In the genomic region with DNA sequence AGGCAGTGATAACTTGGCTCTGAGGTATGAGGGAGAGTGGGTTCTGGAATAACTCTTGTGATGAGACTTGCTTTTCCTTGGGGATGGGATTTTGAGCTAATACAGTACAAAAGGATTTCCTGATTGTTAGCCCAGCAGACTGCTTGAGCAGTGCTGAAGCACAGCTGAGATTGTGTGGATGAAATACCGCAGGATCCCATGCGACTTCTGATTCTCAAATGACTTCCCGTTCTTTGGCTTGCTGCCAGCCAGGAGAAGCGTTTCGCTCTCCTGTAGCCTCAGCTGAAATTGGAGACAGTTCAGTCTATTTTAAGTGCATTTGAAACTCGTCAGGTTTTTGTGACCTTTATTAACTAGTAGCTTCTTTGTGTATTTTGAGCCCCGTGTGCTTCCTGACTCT, we compare ENCODE assay signal across 10 mouse cellular contexts. TPM values are rescaled to one million over a fixed set of nuclear protein-coding genes. Genes with fewer than 3 reads are reported as not detected.
DNase-seq lines count a peak whose midpoint lies in the region; ATAC-seq and TF ChIP-seq lines count a peak whose summit lies in the region.
"Had no signal": no experiment of that assay in that cellular context is flagged by ENCODE, and none has a peak within 500 bp of the region (broad histone marks: within the 10 kb centered on the region; RNA-seq: fewer than 3 reads in every experiment).

No protein-coding gene starts in this region.

- H3K9ac ChIP-seq in hindbrain, embryonic 12.5 days: no peak overlapping the region
- no peak overlapping the region for H3K9ac ChIP-seq in embryonic facial prominence, embryonic 14.5 days (ENCODE audit: low read depth, low read length)
- no peak overlapping the region for H3K9ac ChIP-seq in hindbrain, postnatal 0 days (replicated peaks; ENCODE audit: low read length)
- H3K9ac ChIP-seq: forebrain, embryonic 12.5 days had no signal

- no peak overlapping the region for H3K4me3 ChIP-seq in hindbrain, embryonic 12.5 days
- no peak overlapping the region for H3K4me3 ChIP-seq in hindbrain, embryonic 10.5 days
- no peak overlapping the region for H3K4me3 ChIP-seq in embryonic facial prominence, embryonic 14.5 days (ENCODE audit: low read depth, low read length)
- no peak overlapping the region for H3K4me3 ChIP-seq in hindbrain, postnatal 0 days (ENCODE audit: low read length)
- H3K4me3 ChIP-seq: forebrain, embryonic 12.5 days had no signal

- no peak for TF ChIP-seq CTCF in hindbrain, postnatal 0 days (IDR thresholded peaks at IDR 0.05; ENCODE audit: low read depth)

- no peak for ATAC-seq in hindbrain, embryonic 12.5 days (ENCODE audit: low FRiP score)
- ATAC-seq in embryonic facial prominence, embryonic 14.5 days (ENCODE audit: low read depth): peak; percentile 61
- no peak for ATAC-seq in hindbrain, postnatal 0 days

- H3K4me1 ChIP-seq in hindbrain, embryonic 12.5 days: peaks cover 34% of the 10 kb centered on the region
- H3K4me1 ChIP-seq in hindbrain, embryonic 10.5 days (replicated peaks): peaks cover 22% of the 10 kb centered on the region
- peaks cover 7% of the 10 kb centered on the region for H3K4me1 ChIP-seq in embryonic facial prominence, embryonic 14.5 days (ENCODE audit: control insufficient read depth, insufficient read depth, low read length)
- H3K4me1 ChIP-seq in hindbrain, postnatal 0 days (ENCODE audit: insufficient read depth, low read length): peaks cover 13% of the 10 kb centered on the region

- H3K4me2 ChIP-seq in hindbrain, embryonic 12.5 days (replicated peaks): no peak overlapping the region
- no peak overlapping the region for H3K4me2 ChIP-seq in embryonic facial prominence, embryonic 14.5 days (ENCODE audit: low read depth, low read length)
- no peak overlapping the region for H3K4me2 ChIP-seq in hindbrain, postnatal 0 days (ENCODE audit: low read depth, low read length)
- H3K4me2 ChIP-seq: forebrain, embryonic 12.5 days had no signal

- H3K9me3 ChIP-seq in hindbrain, embryonic 12.5 days (replicated peaks): no peaks in the 10 kb centered on the region
- no peaks in the 10 kb centered on the region for H3K9me3 ChIP-seq in hindbrain, embryonic 10.5 days
- H3K9me3 ChIP-seq in embryonic facial prominence, embryonic 14.5 days (ENCODE audit: control insufficient read depth, low read length): no peaks in the 10 kb centered on the region
- no peaks in the 10 kb centered on the region for H3K9me3 ChIP-seq in hindbrain, postnatal 0 days (ENCODE audit: low read length)
- H3K9me3 ChIP-seq: forebrain, embryonic 12.5 days; G1E had no signal

- DNase-seq in hindbrain, embryonic 10.5 days (ENCODE audit: low spot score): no peak
- DNase-seq in MN1 (ENCODE audit: low spot score): peak; percentile 65
- DNase-seq in embryonic facial prominence, embryonic 14.5 days (ENCODE audit: low spot score): peak; percentile 94
- peak; percentile 71 for DNase-seq in hindbrain, postnatal 0 days (ENCODE audit: low spot score)
- no peak for DNase-seq in c-Kit-positive CD71-positive TER-119-positive erythroid progenitor cells, embryonic 14.5 days (ENCODE audit: low spot score)
- DNase-seq in layer of hippocampus, postnatal 10 days (ENCODE audit: low spot score in 2 of 2): no peak
- DNase-seq in frontal cortex, adult 2 months (ENCODE audit: extremely low spot score in 1 of 2, low spot score in 1 of 2): no peak

- WGBS in hindbrain, embryonic 12.5 days: 60% methylated on average over 7 of the region's 7 CpGs
- WGBS in hindbrain, embryonic 10.5 days: 80% methylated on average over 7 of the region's 7 CpGs
- 11% methylated on average over 7 of the region's 7 CpGs for WGBS in embryonic facial prominence, embryonic 14.5 days
- 26% methylated on average over 7 of the region's 7 CpGs for WGBS in hindbrain, postnatal 0 days

- peaks cover 69% of the 10 kb centered on the region for H3K36me3 ChIP-seq in hindbrain, embryonic 12.5 days
- H3K36me3 ChIP-seq in hindbrain, embryonic 10.5 days: peaks cover 97% of the 10 kb centered on the region
- H3K36me3 ChIP-seq in embryonic facial prominence, embryonic 14.5 days (ENCODE audit: control insufficient read depth, insufficient read depth, low read length): peaks cover 73% of the 10 kb centered on the region
- H3K36me3 ChIP-seq in hindbrain, postnatal 0 days (ENCODE audit: insufficient read depth, low read length): peaks cover 4% of the 10 kb centered on the region

- H3K27ac ChIP-seq in hindbrain, embryonic 12.5 days: 0 out of 2 replicates have a peak overlapping the region, but pooled peaks have one; percentile 26
- H3K27ac ChIP-seq in hindbrain, embryonic 10.5 days: no peak overlapping the region
- H3K27ac ChIP-seq in embryonic facial prominence, embryonic 14.5 days (replicated peaks; ENCODE audit: low read depth, low read length): no peak overlapping the region
- H3K27ac ChIP-seq in hindbrain, postnatal 0 days: no peak overlapping the region
- H3K27ac ChIP-seq: forebrain, embryonic 12.5 days had no signal

- H3K27me3 ChIP-seq in hindbrain, embryonic 12.5 days: no peaks in the 10 kb centered on the region
- H3K27me3 ChIP-seq in hindbrain, embryonic 10.5 days (ENCODE audit: insufficient read depth, poor library complexity, severe bottlenecking): no peaks in the 10 kb centered on the region
- H3K27me3 ChIP-seq in embryonic facial prominence, embryonic 14.5 days (replicated peaks; ENCODE audit: control insufficient read depth, insufficient read depth, low read length): no peaks in the 10 kb centered on the region
- H3K27me3 ChIP-seq in hindbrain, postnatal 0 days (ENCODE audit: insufficient read depth, low read length): no peaks in the 10 kb centered on the region
- H3K27me3 ChIP-seq: forebrain, embryonic 12.5 days had no signal

RNA-seq across cellular contexts. Expression of gene Eif4g3, which starts 7.9 kb away (rescaled TPM):
- polyA plus RNA-seq in hindbrain, embryonic 12.5 days (2016; fragmentation: Nextera tagmentation; extraction: Ambion mirVana): 61.6 and 61.7 TPM in 2 replicates
- polyA plus RNA-seq in hindbrain, embryonic 10.5 days (2016; fragmentation: Nextera tagmentation; extraction: Ambion mirVana): 38.1 and 42.4 TPM in 2 replicates
- 33.9 and 35.4 TPM in 2 replicates for polyA plus RNA-seq in embryonic facial prominence, embryonic 14.5 days (2014; fragmentation: Nextera tagmentation; extraction: Ambion mirVana)
- total RNA-seq in hindbrain, postnatal 0 days (2014; rRNA removed): 51.1 and 55.9 TPM in 2 replicates
- 32.3 and 36.5 TPM in 2 replicates for polyA plus RNA-seq in hindbrain, postnatal 0 days (2015; fragmentation: Nextera tagmentation; extraction: Ambion mirVana)
- 100 to 1,000 TPM; 161 to 164 TPM for total RNA-seq in layer of hippocampus, postnatal 10 days (2021)
- polyA plus RNA-seq in frontal cortex, adult 2 months (2012; rRNA removed): 134 and 149 TPM in 2 replicates

Comparison
In these comparisons a context has a peak if more than half of its experiments do, and no peak if none do; other contexts are left out.
1. DNase-seq: peak in MN1 (single experiment), embryonic facial prominence, embryonic 14.5 days (single experiment) and hindbrain, postnatal 0 days (single experiment); none in hindbrain, embryonic 10.5 days (single experiment), c-Kit-positive CD71-positive TER-119-positive erythroid progenitor cells, embryonic 14.5 days (single experiment), layer of hippocampus, postnatal 10 days (0 of 2) and frontal cortex, adult 2 months (0 of 2).